Mouse (Mus musculus) brain, embryonic 14.5 days (tissue): ENCODE results near the gene Hpgd. TPM values are rescaled to one million over a fixed set of nuclear protein-coding genes. Genes with fewer than 3 reads are reported as not detected.
"Not testable (repeated sequence)": the region's sequence is repeated elsewhere in the genome, so short reads cannot be mapped to it uniquely, and the experiment has no call there.

Experiments
- DNase-seq: peaks from one replicate; pipeline ENCODE4 v3.0.0-alpha.2; 2011; ENCODE audit warnings: low read depth
- CTCF ChIP-seq: fragments of 200-500 bp; IDR thresholded peaks from 2 replicates; pipeline ENCODE4 v1.5.1; 2012; ENCODE audit warnings: inconsistent platforms, mild to moderate bottlenecking, moderate library complexity, borderline replicate concordance; ENCODE audit not compliant: insufficient read depth, insufficient read length; ENCODE audit errors: extremely low read depth
- POLR2A ChIP-seq: fragments of 200-500 bp; IDR thresholded peaks from 2 replicates; pipeline ENCODE4 v1.6.1; 2012; ENCODE audit warnings: mild to moderate bottlenecking, inconsistent platforms, borderline replicate concordance; ENCODE audit not compliant: poor library complexity, insufficient read depth, insufficient read length, severe bottlenecking; ENCODE audit errors: extremely low read depth
- polyA plus RNA-seq: library from polyadenylated mRNA; depleted of rRNA; stranded (reverse); fragments of >200 nt; gene quantifications from 2 replicates; pipeline ENCODE4 v1.2.3, GENCODE M21; 2012; rRNA removed

The Hpgd gene
- 3.2 and 4.7 TPM in 2 replicates for polyA plus RNA-seq

DNA sequence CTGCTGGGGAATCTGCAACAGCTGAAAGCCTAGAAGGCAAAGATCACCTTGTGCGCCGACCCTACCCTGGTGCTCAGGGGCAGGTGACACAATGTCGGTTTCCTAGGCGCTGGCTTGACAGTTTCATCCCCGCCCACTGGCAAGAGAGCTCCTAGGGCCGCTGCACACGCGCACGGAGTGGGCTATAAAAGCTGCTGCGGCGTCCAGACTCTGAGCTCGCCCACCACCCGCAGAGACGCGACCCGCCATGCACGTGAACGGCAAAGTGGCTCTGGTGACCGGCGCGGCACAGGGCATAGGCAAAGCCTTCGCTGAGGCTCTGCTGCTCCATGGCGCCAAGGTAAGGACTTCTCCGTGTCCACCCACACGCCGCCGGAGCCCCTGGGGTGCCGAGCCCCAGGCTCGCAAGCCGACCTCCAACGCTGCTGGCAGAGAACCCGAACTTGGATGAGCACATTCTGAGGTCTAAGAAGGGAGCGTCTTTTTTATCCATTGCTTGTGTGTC lies at the start of gene Hpgd:
Hpgd (plus strand) TSS at position 213 of the 505 bp plus-strand sequence.
- peak; percentile 77 for DNase-seq
- TF ChIP-seq CTCF (no peak), POLR2A (no peak)

DNA sequence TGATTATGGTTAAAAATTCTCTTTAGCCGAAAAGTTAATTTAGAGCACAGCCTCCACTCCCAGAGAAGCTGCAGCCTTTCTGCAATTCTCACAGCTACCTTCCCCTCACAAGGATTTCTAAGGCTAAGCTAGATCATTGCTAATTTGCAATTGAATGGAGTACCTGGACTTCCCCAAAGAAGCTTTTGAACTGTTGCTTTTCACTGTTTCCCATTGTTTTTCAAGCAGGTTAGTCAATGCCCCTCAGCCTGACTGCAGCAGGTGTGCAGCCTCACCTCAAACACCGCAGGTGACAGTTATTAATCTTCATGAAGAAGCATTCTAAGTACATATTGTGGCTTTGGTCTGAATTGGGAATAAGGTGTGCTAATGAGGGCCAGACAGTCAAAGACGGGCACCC lies 42.7 kb upstream of the Hpgd start:
- DNase-seq = not testable (repeated sequence)

DNA sequence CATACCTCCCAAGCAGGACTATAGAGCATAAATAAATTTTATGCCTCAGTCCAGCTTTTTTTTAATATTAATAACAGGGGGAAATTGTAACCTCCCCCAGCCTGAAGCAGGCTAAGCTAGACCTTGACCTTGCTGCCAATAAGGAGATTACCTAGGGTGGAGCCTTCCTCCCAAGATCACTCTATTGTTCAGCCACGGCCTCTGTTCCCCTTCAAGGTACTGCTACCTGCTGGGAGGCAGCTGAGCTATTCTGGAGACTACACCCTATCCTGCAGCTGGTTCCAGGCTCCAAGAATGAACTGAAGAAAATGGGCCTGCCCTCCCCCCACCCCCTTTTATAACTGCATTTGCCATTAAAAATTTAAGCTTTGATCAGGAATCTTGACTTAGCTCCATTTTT lies 42.1 kb upstream of the Hpgd start:
- TF ChIP-seq CTCF = no peak
- no peak for TF ChIP-seq POLR2A
- DNase-seq = no peak

DNA sequence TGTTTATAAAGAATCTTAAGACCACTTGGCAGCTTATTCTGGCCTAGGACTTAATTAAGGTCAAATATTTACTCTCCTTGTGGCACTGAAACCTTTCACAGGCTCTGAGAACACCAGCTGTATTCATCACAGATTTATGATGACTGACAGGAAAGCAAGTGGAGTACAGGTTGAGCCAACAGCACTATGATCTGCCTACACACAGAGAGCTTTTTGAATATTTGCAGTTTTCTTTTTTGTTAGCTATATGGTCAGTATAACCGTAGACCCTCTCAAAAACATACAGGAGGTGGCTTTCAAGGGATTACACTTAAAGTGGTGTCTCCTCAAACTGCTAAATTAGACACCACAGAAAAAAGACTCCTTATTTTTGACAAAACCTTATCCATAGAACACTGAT lies 33.2 kb upstream of the Hpgd start:
- TF ChIP-seq CTCF (no peak), POLR2A (no peak)
- DNase-seq = no peak

GRCm38 (mm10) chr8:56269687-56270663 lies 24.4 kb upstream of the Hpgd start:
- TF ChIP-seq CTCF (no peak), POLR2A (no peak)
- no peak for DNase-seq

DNA sequence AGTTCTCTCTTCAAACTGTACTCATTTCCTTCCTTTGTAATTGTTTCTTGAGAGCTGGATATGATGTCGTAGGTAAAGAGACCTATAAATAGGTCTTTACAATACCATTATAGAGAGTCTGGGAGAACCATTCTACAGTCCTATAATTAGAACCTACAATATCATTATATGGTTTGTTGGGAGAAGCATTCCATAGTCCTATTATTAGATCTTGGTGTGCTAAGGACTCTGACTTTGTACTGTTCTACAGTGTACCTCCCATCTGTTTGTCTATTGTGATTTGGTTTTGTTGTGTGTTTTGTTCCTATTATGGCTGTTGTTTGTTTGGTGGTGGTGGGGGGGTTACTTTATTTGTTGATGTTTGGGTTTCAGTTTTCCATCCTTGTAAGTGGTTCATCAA lies 21.5 kb upstream of the Hpgd start:
- DNase-seq = no peak
- no peak for TF ChIP-seq POLR2A
- TF ChIP-seq CTCF = no peak

GRCm38 (mm10) chr8:56275316-56275715 lies 19.1 kb upstream of the Hpgd start:
- TF ChIP-seq POLR2A = no peak
- no peak for TF ChIP-seq CTCF
- DNase-seq = peak; percentile 22

- DNase-seq = no peak
- no peak for TF ChIP-seq POLR2A
- no peak for TF ChIP-seq CTCF
These were observed 16.4 kb upstream of the Hpgd start for GRCm38 (mm10) chr8:56277810-56278528.

DNA sequence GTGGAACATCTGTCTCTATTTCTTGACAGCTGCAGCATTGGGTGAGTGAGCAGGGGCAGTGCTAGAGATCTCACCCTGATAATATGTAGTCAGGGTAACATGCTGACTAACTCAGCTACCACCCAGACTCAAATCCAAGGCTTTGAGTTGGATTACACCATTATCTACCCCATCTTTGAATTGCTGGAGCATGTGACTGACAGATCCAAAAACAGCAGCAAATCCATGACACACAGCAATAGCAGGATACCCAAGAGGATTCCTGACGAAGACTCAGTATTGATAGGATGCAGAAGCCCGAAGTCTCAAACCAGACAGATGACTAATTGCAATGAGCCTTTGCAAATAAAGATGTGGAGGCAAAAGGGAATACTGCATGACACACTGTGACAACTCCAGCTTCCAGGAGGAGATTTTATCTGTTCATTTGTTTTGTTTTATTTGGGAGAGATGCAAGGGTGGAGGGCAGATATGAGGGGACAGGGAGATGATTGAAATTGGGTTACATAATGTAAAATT lies 15.8 kb upstream of the Hpgd start:
- TF ChIP-seq CTCF (no peak), POLR2A (no peak)
- no peak for DNase-seq

- DNase-seq = no peak
- TF ChIP-seq CTCF (no peak), POLR2A (no peak)
These were observed 10.4 kb upstream of the Hpgd start for GRCm38 (mm10) chr8:56283936-56284335.

GRCm38 (mm10) chr8:56284957-56285356 lies 9.4 kb upstream of the Hpgd start:
- DNase-seq = no peak
- TF ChIP-seq CTCF (no peak), POLR2A (no peak)

DNA sequence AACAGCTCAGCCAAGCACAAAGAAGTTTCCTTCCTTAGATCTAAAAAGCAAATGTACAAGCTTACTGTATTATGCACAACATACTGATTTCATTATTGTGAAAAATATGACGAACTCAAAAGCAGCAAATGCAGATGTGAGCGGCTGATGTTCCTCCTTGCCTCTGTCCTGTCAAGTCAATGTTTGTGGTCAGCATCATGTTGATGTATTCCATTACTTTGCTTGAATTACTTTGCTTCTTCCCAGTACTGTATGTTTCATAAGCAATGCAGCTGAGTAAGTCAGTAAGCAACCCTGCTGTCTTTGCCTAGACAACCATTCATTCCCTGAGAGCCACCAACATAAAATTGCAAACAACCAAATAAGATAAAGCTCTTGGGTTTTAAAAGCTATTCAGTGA lies 7.7 kb upstream of the Hpgd start:
- no peak for DNase-seq
- TF ChIP-seq POLR2A = no peak
- no peak for TF ChIP-seq CTCF
